Mouse (Mus musculus) heart, adult 18-20 months (tissue): ENCODE data around the gene Pdzk1. TPM values are rescaled to one million over a fixed set of nuclear protein-coding genes. Genes with fewer than 3 reads are reported as not detected.
A peak's percentile ranks its signal among the peaks of the same experiment; 100 is the strongest.

ENCODE experiments used
- DNase-seq, 2 experiments: peaks; one replicate each; pipeline ENCODE4 v3.0.0; 2021 to 2022; ENCODE audit warnings: mixed read lengths in 1 of 2
- total RNA-seq, 2 experiments: library from RNA; stranded (reverse); gene quantifications; 2 replicates each; pipeline ENCODE4 v1.2.3; 2021

Gene Pdzk1
- total RNA-seq, 2 experiments from 2014 or later: not detected

- no peak for DNase-seq
Observed at GRCm38 (mm10) chr3:96883690-96884089, 54.6 kb downstream of the Pdzk1 start.

- no peak for DNase-seq
Observed at GRCm38 (mm10) chr3:96902336-96902999, 73.4 kb downstream of the Pdzk1 start.

- no peak for DNase-seq
Observed at GRCm38 (mm10) chr3:96904393-96904792, 75.3 kb downstream of the Pdzk1 start, which contains the start of gene Gja5. Gene Gja5 (plus strand): TSS chr3:96904693.

GRCm38 (mm10) chr3:96904851-96905541 is 75.9 kb downstream of the Pdzk1 start, which contains the start of gene Gpr89:
Gene Gpr89 (minus strand): TSS chr3:96905346.
- DNase-seq: peak; percentile 93

- DNase-seq: no peak
Observed at GRCm38 (mm10) chr3:96905592-96905991, 76.5 kb downstream of the Pdzk1 start.

Other genes starting within 250 kb of the Pdzk1 start
- 10 to 100 TPM; 26.7 to 30.5 TPM for gene Polr3gl, start 235.1 kb upstream of the Pdzk1 start, total RNA-seq
- 1 to 10 TPM in 1 of 2 experiments, under 1 TPM in 1; 0.59 to 1.4 TPM for gene Ankrd34a, start 232.6 kb upstream of the Pdzk1 start, total RNA-seq
- gene Lix1l, start 228.1 kb upstream of the Pdzk1 start, total RNA-seq: 10 to 100 TPM; 24.4 to 27.4 TPM
- 10 to 100 TPM; 36.5 to 37.2 TPM for gene Rbm8a, start 199.4 kb upstream of the Pdzk1 start, total RNA-seq
- gene Pex11b, start 193.9 kb upstream of the Pdzk1 start, total RNA-seq: 10 to 100 TPM; 32.7 to 36.3 TPM
- under 1 TPM in 1 of 2 experiments, not detected in 1; 0.18 TPM for gene Gm42957, start 193.8 kb upstream of the Pdzk1 start, total RNA-seq
- under 1 TPM; 0.62 to 0.69 TPM for gene Itga10, start 183.7 kb upstream of the Pdzk1 start, total RNA-seq
- gene Ankrd35, start 159.2 kb upstream of the Pdzk1 start, total RNA-seq: 1 to 10 TPM; 1.2 to 1.3 TPM
- 10 to 100 TPM; 13.4 to 15.3 TPM for gene Pias3, start 132.9 kb upstream of the Pdzk1 start, total RNA-seq
- gene Nudt17, start 120.7 kb upstream of the Pdzk1 start, total RNA-seq: 1 to 10 TPM; 2.7 to 5.3 TPM
- gene Polr3c, start 101.7 kb upstream of the Pdzk1 start, total RNA-seq: 10 to 100 TPM; 23.1 to 26.1 TPM
- 10 to 100 TPM; 22.5 to 22.6 TPM for gene Rnf115, start 101.6 kb upstream of the Pdzk1 start, total RNA-seq
- gene Cd160, start 67 bp downstream of the Pdzk1 start, total RNA-seq: not detected
- gene Gja5, start 75.4 kb downstream of the Pdzk1 start, total RNA-seq: 10 to 100 TPM; 15.8 to 17.2 TPM
- gene Gpr89, start 76.1 kb downstream of the Pdzk1 start, total RNA-seq: 10 to 100 TPM; 17.8 to 24.3 TPM
- gene Gja8, start 96.7 kb downstream of the Pdzk1 start, total RNA-seq: not detected